Mouse (Mus musculus): Measurements from ENCODE around the gene Cdk4. TPM values are rescaled to one million over a fixed set of nuclear protein-coding genes. Genes with fewer than 3 reads are reported as not detected.

The Cdk4 gene
- 23.3 to 49.4 TPM (median 23.9 TPM) in 3 replicates for total RNA-seq (2017)

DNA sequence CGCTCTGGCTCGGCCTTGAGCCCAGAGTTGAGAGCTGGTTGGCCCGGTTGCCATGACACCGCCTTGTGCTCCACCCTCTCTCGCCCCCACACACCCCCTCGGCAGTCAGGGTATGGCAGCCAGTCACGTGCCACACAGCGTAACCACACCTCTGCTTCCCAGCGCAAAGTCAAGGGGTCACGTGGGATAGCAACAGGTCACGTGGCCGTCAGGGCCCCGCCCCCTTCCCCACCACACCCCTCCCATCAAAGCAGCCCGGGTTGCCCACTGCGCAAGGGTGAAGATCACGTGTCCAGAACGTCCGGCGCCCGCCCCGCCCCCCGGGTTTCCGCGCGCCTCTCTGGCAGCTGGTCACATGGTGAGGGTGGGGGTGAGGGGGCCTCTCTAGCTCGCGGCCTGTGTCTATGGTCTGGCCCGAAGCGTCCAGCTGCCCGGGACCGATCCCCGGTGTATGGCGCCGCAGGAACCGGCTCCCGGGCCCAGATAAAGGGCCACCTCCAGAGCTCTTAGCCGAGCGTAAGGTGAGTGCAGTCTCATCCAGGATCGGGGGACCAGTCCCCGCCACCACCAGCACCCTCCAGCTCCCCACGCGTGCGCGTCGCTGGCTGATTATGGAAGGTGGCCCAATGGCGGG, at the start of gene Cdk4:
Cdk4 (plus strand) TSS at position 296 of the 634 bp plus-strand sequence.
- ATAC-seq (replicated peaks; ENCODE audit: insufficient number of reproducible peaks, low FRiP score, low TSS enrichment, poor library complexity, severe bottlenecking) = peak; percentile 78

GRCm38 (mm10) chr10:127016488-127016887, 46.8 kb upstream of the Cdk4 start:
- no peak; the same call in 1 of the 2 replicates for ATAC-seq (replicated peaks; ENCODE audit: insufficient number of reproducible peaks, low FRiP score, low TSS enrichment, poor library complexity, severe bottlenecking)

- ATAC-seq (replicated peaks; ENCODE audit: insufficient number of reproducible peaks, low FRiP score, low TSS enrichment, poor library complexity, severe bottlenecking) = no peak
These were observed 46.3 kb upstream of the Cdk4 start for GRCm38 (mm10) chr10:127017071-127017470.

- ATAC-seq (replicated peaks; ENCODE audit: insufficient number of reproducible peaks, low FRiP score, low TSS enrichment, poor library complexity, severe bottlenecking) = no peak
These were observed 44.9 kb upstream of the Cdk4 start for GRCm38 (mm10) chr10:127018422-127018821.

DNA sequence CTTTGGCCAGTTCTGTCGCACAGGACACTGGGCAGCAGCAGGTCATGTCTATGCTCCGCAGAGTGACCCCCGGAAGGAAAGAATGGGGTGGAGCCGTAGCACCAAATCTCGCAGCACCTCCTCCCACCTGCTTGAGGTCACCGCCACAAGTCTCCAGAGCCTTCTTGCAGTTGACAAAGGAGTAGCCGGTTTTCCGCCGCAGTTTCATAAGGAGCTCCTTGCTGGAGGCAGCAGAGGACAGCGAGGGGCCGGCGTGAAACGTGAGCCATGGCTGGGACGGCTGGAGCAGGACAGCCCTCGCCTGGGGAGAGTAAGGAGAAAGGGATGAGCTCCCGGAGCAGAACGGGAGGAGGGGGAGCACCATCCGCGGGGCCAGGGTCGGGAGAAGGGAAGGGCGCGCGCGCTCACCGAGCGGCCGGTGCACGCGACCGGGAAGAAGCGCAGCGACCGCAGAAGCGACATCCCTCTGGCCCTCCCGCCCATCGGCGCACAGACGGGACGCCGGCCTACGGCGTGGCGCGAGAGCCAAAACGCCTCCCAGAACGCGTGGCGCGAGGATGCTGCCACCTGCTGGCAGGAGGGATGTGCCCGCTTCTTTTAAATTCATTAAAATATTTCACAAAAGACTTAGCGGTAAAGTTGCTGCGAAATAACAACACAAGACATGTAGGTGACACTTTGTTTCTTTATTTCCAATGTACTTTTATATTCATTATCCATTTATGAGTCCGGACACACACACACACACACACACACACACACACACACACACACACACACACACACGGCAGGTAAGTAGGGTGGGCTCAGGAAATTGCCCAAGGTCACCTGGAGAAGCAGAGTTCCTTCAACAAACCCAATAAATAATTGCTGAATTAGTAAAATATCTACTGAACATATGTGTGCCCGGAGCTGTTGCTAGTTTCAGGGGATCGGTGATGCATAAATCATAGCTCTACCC, 32.7 kb upstream of the Cdk4 start, which contains the start of gene Tsfm:
Tsfm (minus strand) TSS at position 505 of the 961 bp plus-strand sequence.
- peak; percentile 91 for ATAC-seq (replicated peaks; ENCODE audit: insufficient number of reproducible peaks, low FRiP score, low TSS enrichment, poor library complexity, severe bottlenecking)

DNA sequence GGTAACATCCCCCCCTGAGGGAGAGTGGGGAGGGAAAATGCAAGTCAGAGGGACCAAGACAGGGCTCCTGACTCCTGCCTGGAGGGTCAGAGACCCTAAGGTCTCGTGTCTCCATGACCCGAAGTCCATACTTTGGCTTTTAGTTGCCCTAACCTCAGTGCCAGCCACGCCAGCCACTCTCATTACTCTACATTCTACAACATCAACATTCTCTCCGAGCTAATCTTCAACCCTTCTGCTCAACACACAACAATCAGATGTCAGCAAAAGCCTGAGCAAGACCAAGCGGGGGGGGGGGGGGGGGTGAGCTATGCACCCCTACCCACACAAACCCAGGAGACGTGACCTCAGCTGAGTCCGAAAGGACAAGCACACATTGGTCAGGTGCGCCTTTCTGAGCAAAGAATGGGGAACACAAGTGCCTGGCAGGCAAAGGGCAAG, 30.0 kb upstream of the Cdk4 start:
- no peak for ATAC-seq (replicated peaks; ENCODE audit: insufficient number of reproducible peaks, low FRiP score, low TSS enrichment, poor library complexity, severe bottlenecking)

- ATAC-seq (replicated peaks; ENCODE audit: insufficient number of reproducible peaks, low FRiP score, low TSS enrichment, poor library complexity, severe bottlenecking) = no peak
These were observed 27.1 kb upstream of the Cdk4 start for GRCm38 (mm10) chr10:127036273-127036672.

DNA sequence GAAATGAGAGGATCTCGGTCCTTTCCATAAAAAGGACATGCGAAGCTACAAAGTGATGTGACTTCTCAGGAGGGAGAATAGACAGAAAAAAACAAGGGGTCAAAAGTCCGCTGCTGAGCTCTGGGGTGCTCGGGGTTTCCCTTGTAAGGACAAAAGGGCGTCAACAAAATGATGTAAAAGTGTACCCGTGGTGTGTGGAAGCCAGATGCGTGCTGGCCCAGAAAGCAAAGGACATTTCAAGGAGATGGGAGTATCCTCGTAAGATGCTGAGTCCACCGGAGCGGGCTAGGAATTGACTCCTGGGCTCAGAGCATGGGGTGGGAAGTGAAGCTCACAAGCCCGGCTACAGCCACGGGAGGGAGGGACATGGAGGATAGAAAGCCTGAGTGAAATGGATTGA, 25.7 kb upstream of the Cdk4 start:
- ATAC-seq (replicated peaks; ENCODE audit: insufficient number of reproducible peaks, low FRiP score, low TSS enrichment, poor library complexity, severe bottlenecking) = no peak

GRCm38 (mm10) chr10:127040569-127041214, 22.6 kb upstream of the Cdk4 start:
- ATAC-seq (replicated peaks; ENCODE audit: insufficient number of reproducible peaks, low FRiP score, low TSS enrichment, poor library complexity, severe bottlenecking) = no peak

DNA sequence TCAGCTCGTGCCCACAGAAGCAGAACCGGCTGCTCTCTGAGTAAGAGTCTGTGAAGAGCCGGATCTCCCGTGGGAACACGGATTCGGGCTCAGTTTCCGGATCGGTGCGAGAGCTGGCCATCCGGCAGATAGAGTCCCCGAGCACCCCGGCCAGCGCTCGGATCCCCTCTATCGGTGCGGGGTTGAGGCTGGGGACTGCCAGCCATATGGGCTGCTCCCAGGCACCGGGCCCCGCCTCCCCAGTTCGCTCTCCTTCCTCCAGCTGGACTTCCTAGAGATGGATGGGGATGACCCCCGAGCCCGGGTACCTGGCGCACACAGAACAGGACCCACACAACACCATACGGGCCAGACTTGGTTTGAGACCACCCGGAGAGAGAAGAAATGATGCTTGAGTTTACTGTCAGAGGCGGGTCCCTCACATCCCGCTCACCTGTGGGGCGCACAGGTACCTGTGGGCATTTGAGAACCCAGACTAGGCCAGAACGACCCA, 22.0 kb upstream of the Cdk4 start, which contains the start of the genes Mettl1 and Eef1akmt3:
Mettl1 (plus strand) TSS at position 141 of the 493 bp plus-strand sequence.
Eef1akmt3 (minus strand) TSS at position 240 of the 493 bp plus-strand sequence.
- ATAC-seq (replicated peaks; ENCODE audit: insufficient number of reproducible peaks, low FRiP score, low TSS enrichment, poor library complexity, severe bottlenecking) = peak; percentile 2; the same call in 1 of the 2 replicates

GRCm38 (mm10) chr10:127041774-127042338, 21.5 kb upstream of the Cdk4 start:
- peak; percentile 61 for ATAC-seq (replicated peaks; ENCODE audit: insufficient number of reproducible peaks, low FRiP score, low TSS enrichment, poor library complexity, severe bottlenecking)

- no peak for ATAC-seq (replicated peaks; ENCODE audit: insufficient number of reproducible peaks, low FRiP score, low TSS enrichment, poor library complexity, severe bottlenecking)
These were observed 20.7 kb upstream of the Cdk4 start for GRCm38 (mm10) chr10:127042468-127043115.

- ATAC-seq (replicated peaks; ENCODE audit: insufficient number of reproducible peaks, low FRiP score, low TSS enrichment, poor library complexity, severe bottlenecking) = no peak
These were observed 20.1 kb upstream of the Cdk4 start for GRCm38 (mm10) chr10:127043187-127043586.

- ATAC-seq (replicated peaks; ENCODE audit: insufficient number of reproducible peaks, low FRiP score, low TSS enrichment, poor library complexity, severe bottlenecking) = no peak
These were observed 15.4 kb upstream of the Cdk4 start, which contains the start of gene Cyp27b1 for GRCm38 (mm10) chr10:127047954-127048353. TSS of gene Cyp27b1 (plus strand) at chr10:127048250.

DNA sequence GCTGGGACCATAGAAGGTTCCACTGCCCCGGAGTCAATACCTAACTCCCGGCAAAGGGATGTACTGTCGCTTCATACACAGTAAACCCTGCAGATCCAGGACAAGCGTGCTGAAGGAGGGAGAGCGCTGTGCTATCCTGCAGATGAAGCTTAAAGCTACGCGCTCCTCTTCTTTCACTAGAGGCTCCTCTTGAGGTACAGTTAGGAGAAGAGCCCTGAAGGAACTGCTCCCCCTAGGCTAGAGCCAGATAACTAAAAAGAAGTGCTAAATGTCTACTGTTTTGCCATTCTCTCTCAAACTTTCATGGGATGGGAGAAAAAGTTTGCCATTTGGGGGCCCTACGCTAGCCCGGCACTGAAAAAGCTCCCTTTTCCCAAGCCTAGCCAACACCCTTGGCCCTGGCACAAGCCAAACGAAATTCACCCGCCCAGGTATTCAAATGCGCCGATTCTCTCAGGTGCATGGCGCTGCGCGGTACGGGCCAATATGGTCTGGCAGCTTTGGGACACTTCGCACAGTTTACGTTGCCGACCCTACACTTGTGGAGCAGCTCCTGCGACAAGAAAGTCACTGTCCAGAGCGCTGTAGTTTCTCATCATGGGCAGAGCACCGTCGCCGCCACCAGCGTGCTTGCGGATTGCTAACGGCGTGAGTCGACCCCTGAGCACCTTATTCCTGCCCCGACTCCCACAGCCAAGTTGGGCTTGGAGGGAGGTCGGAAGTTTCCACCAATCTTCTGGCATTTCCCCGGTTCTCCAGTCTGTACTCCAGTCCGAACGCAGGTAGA, 14.5 kb upstream of the Cdk4 start:
- ATAC-seq (replicated peaks; ENCODE audit: insufficient number of reproducible peaks, low FRiP score, low TSS enrichment, poor library complexity, severe bottlenecking) = no peak

GRCm38 (mm10) chr10:127049395-127050118, 13.8 kb upstream of the Cdk4 start:
- no peak for ATAC-seq (replicated peaks; ENCODE audit: insufficient number of reproducible peaks, low FRiP score, low TSS enrichment, poor library complexity, severe bottlenecking)

DNA sequence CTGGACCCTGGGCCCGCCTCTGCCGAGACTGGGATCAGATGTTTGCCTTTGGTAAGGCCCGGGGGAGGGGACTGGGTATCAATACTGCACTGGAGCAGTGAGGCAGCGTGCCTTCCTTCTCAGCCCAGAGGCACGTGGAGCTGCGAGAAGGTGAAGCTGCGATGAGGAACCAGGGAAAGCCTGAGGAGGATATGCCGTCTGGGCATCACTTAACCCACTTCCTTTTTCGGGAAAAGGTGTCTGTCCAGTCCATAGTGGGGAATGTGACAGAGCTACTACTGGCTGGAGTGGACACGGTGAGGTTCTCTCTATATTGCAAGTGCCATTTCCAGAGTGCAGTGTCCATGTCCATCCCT, 13.2 kb upstream of the Cdk4 start:
- ATAC-seq (replicated peaks; ENCODE audit: insufficient number of reproducible peaks, low FRiP score, low TSS enrichment, poor library complexity, severe bottlenecking) = 0 out of 2 replicates have a peak, but pooled peaks have one; percentile 12

All from monocyte, adult 5-6 weeks (primary cell).